In genomic region chr19:21037448-21038077, GRCm38 (mm10) we compare ENCODE assay signal across 8 mouse cellular contexts.
DNase-seq lines count a peak whose midpoint lies in the region; ATAC-seq lines count a peak whose summit lies in the region.

No protein-coding gene starts in this region.

- H3K36me3 ChIP-seq in hindbrain, embryonic 15.5 days = no peaks in the 10 kb centered on the region
- H3K36me3 ChIP-seq in liver, embryonic 16.5 days (ENCODE audit: control insufficient read depth, insufficient read depth) = no peaks in the 10 kb centered on the region
- no peaks in the 10 kb centered on the region for H3K36me3 ChIP-seq in neural tube, embryonic 12.5 days

- WGBS in hindbrain, embryonic 15.5 days = 40% methylated on average over 10 of the region's 10 CpGs
- WGBS in liver, embryonic 16.5 days (ENCODE audit: insufficient replicate concordance) = 31% methylated on average over 10 of the region's 10 CpGs
- WGBS in neural tube, embryonic 12.5 days = 41% methylated on average over 10 of the region's 10 CpGs

- no peak overlapping the region for H3K4me2 ChIP-seq in hindbrain, embryonic 15.5 days
- no peak overlapping the region for H3K4me2 ChIP-seq in liver, embryonic 16.5 days (ENCODE audit: low read depth, low read length)
- no peak overlapping the region for H3K4me2 ChIP-seq in neural tube, embryonic 12.5 days (replicated peaks)

- no peaks in the 10 kb centered on the region for H3K27me3 ChIP-seq in hindbrain, embryonic 15.5 days
- H3K27me3 ChIP-seq in liver, embryonic 16.5 days (ENCODE audit: control insufficient read depth, insufficient read depth, low read depth, low read length) = no peaks in the 10 kb centered on the region
- H3K27me3 ChIP-seq in neural tube, embryonic 12.5 days (replicated peaks) = no peaks in the 10 kb centered on the region

- DNase-seq in layer of hippocampus, postnatal 10 days (ENCODE audit: low spot score in 2 of 2) = peak; percentile 48 to 58
- no peak for DNase-seq in layer of hippocampus, postnatal 36 days
- DNase-seq in MEL-GATA-1-ER (ENCODE audit: extremely low read depth, low read depth) = peak; percentile 70
- peak; percentile 62 for DNase-seq in embryo, embryonic 10 days (ENCODE audit: low spot score)
- DNase-seq in gastrocnemius, postnatal 25 days = no peak

- H3K4me1 ChIP-seq in hindbrain, embryonic 15.5 days (replicated peaks) = peaks cover 7% of the 10 kb centered on the region
- H3K4me1 ChIP-seq in liver, embryonic 16.5 days (ENCODE audit: control insufficient read depth, low read depth, low read length) = no peaks in the 10 kb centered on the region; the same call in 1 of the 2 replicates
- H3K4me1 ChIP-seq in neural tube, embryonic 12.5 days = peaks cover 13% of the 10 kb centered on the region

- H3K9ac ChIP-seq in hindbrain, embryonic 15.5 days = no peak overlapping the region
- H3K9ac ChIP-seq in liver, embryonic 16.5 days (ENCODE audit: low read depth, low read length) = no peak overlapping the region
- no peak overlapping the region for H3K9ac ChIP-seq in neural tube, embryonic 12.5 days

- H3K9me3 ChIP-seq in hindbrain, embryonic 15.5 days = no peaks in the 10 kb centered on the region
- no peaks in the 10 kb centered on the region for H3K9me3 ChIP-seq in liver, embryonic 16.5 days (replicated peaks; ENCODE audit: control insufficient read depth, low read length)
- no peaks in the 10 kb centered on the region for H3K9me3 ChIP-seq in neural tube, embryonic 12.5 days

- peak; percentile 61; the same call in 1 of the 2 replicates for ATAC-seq in hindbrain, embryonic 15.5 days (ENCODE audit: low FRiP score, low read depth)
- peak; percentile 69 for ATAC-seq in liver, embryonic 16.5 days (ENCODE audit: low read depth)
- peak; percentile 54 for ATAC-seq in neural tube, embryonic 12.5 days (ENCODE audit: low FRiP score, low read depth)

- no peak overlapping the region for H3K27ac ChIP-seq in hindbrain, embryonic 15.5 days (replicated peaks)
- H3K27ac ChIP-seq in liver, embryonic 16.5 days (ENCODE audit: low read length) = no peak overlapping the region
- no peak overlapping the region for H3K27ac ChIP-seq in neural tube, embryonic 12.5 days

- H3K4me3 ChIP-seq in hindbrain, embryonic 15.5 days = no peak overlapping the region
- H3K4me3 ChIP-seq in liver, embryonic 16.5 days (ENCODE audit: low read depth, low read length) = no peak overlapping the region
- no peak overlapping the region for H3K4me3 ChIP-seq in neural tube, embryonic 12.5 days

Comparison
In these comparisons a context has a peak if more than half of its experiments do, and no peak if none do; other contexts are left out.
1. DNase-seq: peak in layer of hippocampus, postnatal 10 days (2 of 2), MEL-GATA-1-ER (single experiment) and embryo, embryonic 10 days (single experiment); none in layer of hippocampus, postnatal 36 days (0 of 2) and gastrocnemius, postnatal 25 days (single experiment).
2. Peak in every context shown above with its lines, with median percentiles within 50 percentile points of each other: ATAC-seq.